Mouse (Mus musculus) embryonic facial prominence, embryonic 14.5 days (tissue): ENCODE results near the gene Gaa. TPM values are rescaled to one million over a fixed set of nuclear protein-coding genes. Genes with fewer than 3 reads are reported as not detected.

Experiments
- ATAC-seq: fragments of 200-750 bp; cut with Nextera tagmentation; 2 replicates; pipeline ENCODE4 v1.8.0; 2017; ENCODE audit warnings: low read depth, moderate number of reproducible peaks, moderate TSS enrichment
- DNase-seq: peaks from one replicate; pipeline ENCODE4 v3.0.0-alpha.2; 2015; ENCODE audit warnings: low spot score
- H3K27ac ChIP-seq: fragments of 300-500 bp; sonication (generic); replicated peaks from 2 replicates; pipeline ENCODE4 v1.5.1; 2014; ENCODE audit warnings: low read depth, mild to moderate bottlenecking, low read length, moderate library complexity
- H3K27me3 ChIP-seq: fragments of 300-500 bp; sonication (generic); replicated peaks from 2 replicates; pipeline ENCODE4 v1.6.1; 2014; ENCODE audit warnings: low read length; ENCODE audit not compliant: control insufficient read depth, insufficient read depth
- H3K36me3 ChIP-seq: fragments of 300-500 bp; sonication (generic); 2 replicates; pipeline ENCODE4 v1.6.1; 2014; ENCODE audit warnings: low read length, mixed read lengths; ENCODE audit not compliant: control insufficient read depth, insufficient read depth
- H3K4me1 ChIP-seq: fragments of 300-500 bp; sonication (generic); 2 replicates; pipeline ENCODE4 v1.6.1; 2014; ENCODE audit warnings: antibody characterized with exemption, low read length; ENCODE audit not compliant: control insufficient read depth, insufficient read depth
- H3K4me2 ChIP-seq: fragments of 300-500 bp; sonication (generic); 2 replicates; pipeline ENCODE4 v1.6.1; 2014; ENCODE audit warnings: low read depth, mild to moderate bottlenecking, low read length, moderate library complexity, mixed read lengths
- H3K4me3 ChIP-seq: fragments of 300-500 bp; sonication (generic); 2 replicates; pipeline ENCODE4 v1.5.1; 2014; ENCODE audit warnings: low read depth, mild to moderate bottlenecking, low read length
- H3K9ac ChIP-seq: fragments of 300-500 bp; sonication (generic); 2 replicates; pipeline ENCODE4 v1.6.1; 2014; ENCODE audit warnings: low read depth, mild to moderate bottlenecking, low read length, moderate library complexity, mixed read lengths
- H3K9me3 ChIP-seq: fragments of 300-500 bp; sonication (generic); 2 replicates; pipeline ENCODE4 v1.6.1; 2016; ENCODE audit warnings: low read length; ENCODE audit not compliant: control insufficient read depth
- WGBS: fragments of 180-500 bp; shearing (Covaris S2); extraction: QIAGEN DNeasy Blood & Tissue Kit; methylation state at CpG from one replicate; pipeline ENCODE4 v1.1.7; 2014; 5-methylcytosine and 5-hydroxymethylcytosine counted together
- polyA plus RNA-seq: library from polyadenylated mRNA; unstranded; fragments of >200 nt; fragmentation: Nextera tagmentation; extraction: Ambion mirVana; gene quantifications from 2 replicates; pipeline ENCODE4 v1.2.1, GENCODE M21; 2014

Gene Gaa
- polyA plus RNA-seq, 1 experiment from 2014 or later = 82.0 TPM

DNA sequence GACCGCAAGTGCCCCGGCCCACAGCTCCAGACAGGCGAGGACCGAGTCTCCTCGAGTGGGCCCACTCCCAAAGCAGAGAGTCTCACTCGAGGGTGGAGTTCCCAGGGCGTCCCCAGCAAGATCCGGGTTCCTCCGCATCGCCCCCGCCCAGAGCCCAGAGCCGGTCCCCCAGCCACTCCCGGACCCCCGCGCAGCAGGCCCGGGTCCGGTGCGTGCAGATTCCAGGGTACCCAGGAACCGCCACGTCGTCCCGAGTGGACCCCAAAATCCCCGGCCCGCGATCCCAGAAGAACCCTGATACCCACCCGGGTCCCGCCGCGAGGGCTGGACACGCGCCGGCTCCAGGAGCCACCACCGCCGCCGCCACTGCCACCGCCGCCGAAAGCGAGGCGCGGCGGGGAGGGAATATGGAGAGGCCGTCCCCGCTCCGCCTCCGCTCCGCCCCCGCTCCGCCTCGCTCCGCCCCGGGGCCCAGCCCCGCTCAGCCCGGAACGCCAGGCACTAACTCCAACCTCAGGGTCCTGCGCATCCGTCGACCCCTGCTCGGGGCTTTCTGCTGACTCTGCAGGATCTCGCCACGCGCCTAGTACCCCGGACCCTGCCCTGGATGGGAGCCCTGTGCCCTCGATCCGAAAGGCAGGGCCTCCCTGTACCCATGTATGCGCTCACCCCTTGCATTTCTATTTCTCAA lies 39.5 kb upstream of the Gaa start, which contains the start of the genes Tbc1d16 and Ccdc40:
TSS of gene Tbc1d16 (minus strand) at position 409 of the 691 bp plus-strand sequence.
TSS of gene Ccdc40 (plus strand) at position 482 of the 691 bp plus-strand sequence.
- H3K9me3 ChIP-seq = no peaks in the 10 kb centered on the region
- H3K36me3 ChIP-seq = no peaks in the 10 kb centered on the region
- DNase-seq (peak; percentile 82), ATAC-seq (peak; percentile 94)
- peak within 1 kb of the TSS; percentile 98 for H3K4me2 ChIP-seq
- H3K9ac ChIP-seq = peak within 1 kb of the TSS; percentile 82
- H3K27me3 ChIP-seq = no peaks in the 10 kb centered on the region
- H3K4me3 ChIP-seq = peak within 1 kb of the TSS; percentile 81
- H3K4me1 ChIP-seq = peaks cover 23% of the 10 kb centered on the region
- peak within 1 kb of the TSS; percentile 25 for H3K27ac ChIP-seq
- under 1% methylated on average over 42 of the region's 66 CpGs for WGBS

DNA sequence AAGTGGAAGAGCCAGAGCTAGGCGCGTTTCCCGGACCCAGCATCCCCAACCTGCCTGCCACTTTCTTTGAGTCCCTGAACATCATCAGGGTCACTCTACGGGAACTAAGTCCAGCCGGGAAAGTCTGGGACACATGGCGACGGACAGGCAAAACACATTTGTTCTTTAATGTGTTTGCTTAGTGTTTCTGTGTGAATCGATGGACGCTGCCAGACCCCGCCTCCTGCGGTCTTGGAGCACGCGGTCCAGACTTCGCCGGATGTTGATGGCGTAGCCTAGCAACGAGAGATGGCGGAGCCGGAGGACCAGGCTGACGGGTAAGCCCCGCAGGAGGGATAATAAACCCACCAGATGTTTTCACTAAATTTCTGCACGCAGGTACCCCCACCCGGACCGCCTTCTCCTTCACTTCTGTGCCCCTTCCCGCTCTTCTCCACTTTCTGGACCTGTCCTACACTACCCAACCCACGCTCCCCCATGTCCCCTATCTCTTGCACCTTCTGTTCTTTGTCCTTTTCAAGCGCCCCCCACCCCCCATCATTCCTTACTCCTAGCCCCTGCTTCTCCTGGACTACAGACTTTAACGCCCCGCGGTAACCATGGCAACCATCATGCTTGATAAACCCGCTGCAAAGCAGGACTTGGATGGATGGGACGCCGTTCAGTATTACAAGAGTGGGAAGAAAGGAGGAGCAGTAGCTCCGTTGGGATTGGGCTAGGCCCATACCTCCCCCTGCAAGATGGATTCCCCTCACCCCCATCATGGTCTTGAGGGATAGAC lies 38.7 kb upstream of the Gaa start:
- ATAC-seq (peak; percentile 90), DNase-seq (peak; percentile 91)
- Histone ChIP-seq H3K9ac (peak overlapping the region; percentile 82), H3K4me3 (peak overlapping the region; percentile 81), H3K27ac (no peak overlapping the region; the same call in 1 of the 2 replicates), H3K4me2 (peak overlapping the region; percentile 98), H3K9me3 (no peaks in the 10 kb centered on the region), H3K4me1 (peaks cover 19% of the 10 kb centered on the region), H3K36me3 (no peaks in the 10 kb centered on the region), H3K27me3 (no peaks in the 10 kb centered on the region)
- WGBS = 2% methylated on average over 33 of the region's 34 CpGs

DNA sequence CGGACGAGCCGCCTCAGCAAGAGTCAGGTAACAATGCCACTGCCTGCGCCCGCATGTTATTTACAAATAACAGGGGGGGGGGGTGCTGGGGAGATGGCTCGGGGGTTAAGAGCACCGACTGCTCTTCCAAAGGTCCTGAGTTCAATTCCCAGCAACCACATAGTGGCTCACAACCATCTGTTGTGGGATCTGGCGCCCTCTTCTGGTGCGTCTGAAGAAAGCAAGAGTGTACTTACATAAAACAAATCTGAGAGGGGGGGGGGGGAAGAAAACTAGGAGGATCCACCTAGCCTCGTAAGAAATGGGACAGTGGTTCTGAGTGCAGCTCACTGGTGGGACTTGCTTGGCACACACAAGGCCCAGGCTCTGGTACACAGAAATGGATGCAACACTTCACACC lies 32.9 kb upstream of the Gaa start:
- 91% methylated on average over 10 of the region's 10 CpGs for WGBS
- Histone ChIP-seq H3K9ac (no peak overlapping the region), H3K4me2 (no peak overlapping the region), H3K4me1 (peaks cover 5% of the 10 kb centered on the region; the same call in 1 of the 2 replicates), H3K4me3 (no peak overlapping the region), H3K36me3 (no peaks in the 10 kb centered on the region), H3K9me3 (no peaks in the 10 kb centered on the region), H3K27me3 (no peaks in the 10 kb centered on the region), H3K27ac (no peak overlapping the region)
- ATAC-seq (no peak), DNase-seq (no peak)

DNA sequence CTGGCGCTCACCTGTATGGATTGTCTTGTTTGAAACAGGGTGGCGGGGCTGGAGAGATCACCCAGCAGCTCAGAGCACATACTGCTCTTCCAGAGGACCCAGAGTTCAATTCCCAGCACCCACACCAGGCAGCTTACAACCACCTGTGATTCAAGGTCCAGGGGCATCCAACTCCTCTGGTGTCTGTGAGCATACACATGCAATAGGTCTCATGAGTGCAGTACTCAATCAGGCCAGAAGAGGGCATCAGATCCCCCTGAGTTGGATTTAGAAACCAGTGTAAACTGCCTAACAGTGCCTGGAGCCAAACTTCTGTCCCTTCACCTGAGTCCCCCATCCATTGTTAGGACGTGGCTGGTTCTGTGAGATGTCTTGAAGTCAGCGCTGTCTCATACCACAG lies 32.1 kb upstream of the Gaa start:
- H3K4me2 ChIP-seq = no peak overlapping the region
- H3K9me3 ChIP-seq = no peaks in the 10 kb centered on the region
- 76% methylated on average over 4 of the region's 4 CpGs for WGBS
- H3K36me3 ChIP-seq = no peaks in the 10 kb centered on the region
- H3K4me1 ChIP-seq = peaks cover 5% of the 10 kb centered on the region; the same call in 1 of the 2 replicates
- H3K27ac ChIP-seq = no peak overlapping the region
- no peak overlapping the region for H3K4me3 ChIP-seq
- no peak for DNase-seq
- no peak for ATAC-seq
- no peak overlapping the region for H3K9ac ChIP-seq
- no peaks in the 10 kb centered on the region for H3K27me3 ChIP-seq

DNA sequence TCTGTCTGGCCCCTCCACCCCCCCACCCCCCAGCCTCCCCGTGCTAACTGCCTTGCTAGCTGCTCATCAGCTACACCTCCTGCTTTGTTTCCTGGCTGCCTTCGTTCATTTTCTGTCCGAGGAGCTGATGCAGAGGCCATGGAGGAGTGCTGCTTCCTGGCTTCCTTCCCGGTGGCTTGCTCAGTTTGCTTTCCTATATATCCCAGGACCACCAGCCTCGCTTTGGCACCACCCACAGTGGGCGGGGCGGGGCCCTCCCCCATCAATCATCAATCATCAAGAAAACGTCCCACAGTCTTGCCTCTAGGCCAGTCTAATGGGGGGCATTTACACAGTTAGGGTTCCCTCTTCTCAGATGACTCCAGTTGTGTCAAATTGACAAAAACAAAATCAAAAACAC lies 31.3 kb upstream of the Gaa start:
- WGBS = 33% methylated on average over 8 of the region's 8 CpGs
- no peak overlapping the region for H3K9ac ChIP-seq
- ATAC-seq (no peak), DNase-seq (no peak)
- H3K4me3 ChIP-seq = no peak overlapping the region
- no peaks in the 10 kb centered on the region for H3K9me3 ChIP-seq
- H3K4me2 ChIP-seq = no peak overlapping the region
- no peak overlapping the region for H3K27ac ChIP-seq
- no peaks in the 10 kb centered on the region for H3K36me3 ChIP-seq
- peaks cover 5% of the 10 kb centered on the region; the same call in 1 of the 2 replicates for H3K4me1 ChIP-seq
- no peaks in the 10 kb centered on the region for H3K27me3 ChIP-seq

DNA sequence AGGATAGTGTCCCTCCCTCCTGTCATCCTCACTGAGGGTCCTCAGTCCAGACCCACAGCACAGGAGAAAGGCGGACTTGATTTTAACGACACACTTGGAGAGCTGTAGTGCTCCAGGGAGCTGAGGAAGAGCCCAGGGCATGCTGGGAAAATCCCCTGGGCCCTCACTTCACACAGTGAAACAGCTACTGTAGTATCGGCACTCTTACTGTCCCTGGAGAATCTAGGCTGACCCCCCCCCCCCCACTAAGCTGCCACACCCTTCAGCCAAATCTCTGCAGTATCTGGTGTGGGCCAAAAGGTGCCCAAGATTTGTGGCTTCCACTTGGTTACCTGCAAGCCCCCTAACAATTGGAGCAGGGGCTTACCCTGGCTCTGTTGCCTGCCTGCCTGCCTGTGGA lies 30.7 kb upstream of the Gaa start:
- DNase-seq = no peak
- no peak for ATAC-seq
- 53% methylated on average over 3 of the region's 3 CpGs for WGBS

DNA sequence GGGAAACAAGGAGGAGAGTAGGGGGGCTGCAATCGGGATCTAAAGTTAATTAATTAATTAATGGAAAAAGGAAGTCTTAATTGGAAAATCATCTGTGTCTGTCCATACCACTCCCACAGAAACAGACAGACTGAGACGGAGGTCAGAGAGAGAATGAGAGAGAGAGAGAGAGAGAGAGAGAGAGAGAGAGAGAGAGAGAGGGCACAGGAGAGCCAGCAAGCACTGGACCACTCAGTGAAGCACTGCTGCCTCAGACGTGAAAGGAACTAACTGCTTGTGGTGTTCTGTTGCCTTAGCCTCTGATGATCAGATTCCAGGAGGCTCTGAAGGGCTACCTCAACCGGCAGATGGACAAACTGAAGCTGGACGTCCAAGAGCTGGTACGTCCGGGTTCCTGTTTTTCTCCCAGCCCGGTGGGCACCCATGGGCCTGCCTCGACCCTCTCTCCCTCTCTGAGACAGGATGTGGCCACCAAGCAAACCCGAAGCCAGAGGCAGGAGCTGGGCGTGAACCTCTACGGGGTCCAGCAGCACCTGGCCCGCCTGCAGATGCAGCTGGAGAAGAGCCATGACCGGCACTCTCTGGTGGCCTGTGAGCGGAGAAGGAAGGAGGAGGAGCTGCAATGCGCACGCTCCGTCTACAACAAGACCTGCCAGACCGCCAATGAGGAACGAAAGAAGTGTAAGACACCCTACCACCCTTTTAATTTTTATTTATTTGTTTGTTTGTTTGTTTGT lies 30.0 kb upstream of the Gaa start:
- Histone ChIP-seq H3K27ac (no peak overlapping the region), H3K27me3 (no peaks in the 10 kb centered on the region), H3K4me2 (peak overlapping the region; percentile 57), H3K4me1 (peaks cover 5% of the 10 kb centered on the region; the same call in 1 of the 2 replicates), H3K9me3 (no peaks in the 10 kb centered on the region), H3K9ac (peak overlapping the region; percentile 40), H3K4me3 (peak overlapping the region; percentile 30), H3K36me3 (no peaks in the 10 kb centered on the region)
- peak; percentile 78 for ATAC-seq
- WGBS = 27% methylated on average over 20 of the region's 20 CpGs
- DNase-seq = no peak

More for the DNA sequence above, 30.7 kb upstream of the Gaa start:
- H3K36me3 ChIP-seq = no peaks in the 10 kb centered on the region
- H3K9me3 ChIP-seq = no peaks in the 10 kb centered on the region
- H3K4me1 ChIP-seq = peaks cover 5% of the 10 kb centered on the region; the same call in 1 of the 2 replicates
- no peak overlapping the region for H3K9ac ChIP-seq
- H3K27me3 ChIP-seq = no peaks in the 10 kb centered on the region
- no peak overlapping the region for H3K27ac ChIP-seq
- H3K4me2 ChIP-seq = no peak overlapping the region
- no peak overlapping the region for H3K4me3 ChIP-seq

DNA sequence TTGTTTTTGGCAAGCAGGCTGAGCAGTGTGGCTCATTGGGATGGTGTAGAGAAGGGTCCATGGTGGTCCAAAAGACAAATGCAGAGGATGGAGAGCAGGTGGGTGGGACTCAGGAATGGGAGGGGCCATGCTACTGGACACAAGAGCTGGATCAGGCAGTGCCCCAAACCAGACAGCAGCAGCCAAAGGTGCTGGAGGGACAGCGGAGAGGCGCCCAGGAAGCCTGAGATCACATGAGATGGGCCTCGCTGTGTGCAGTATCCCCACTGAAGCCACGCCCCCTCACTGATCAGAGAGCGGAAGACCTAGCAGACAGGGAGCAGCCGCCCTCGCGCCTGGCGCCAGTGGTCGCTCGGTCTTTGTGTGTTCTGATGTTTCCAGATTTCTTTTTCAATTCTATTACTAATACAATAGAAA lies 29.4 kb upstream of the Gaa start:
- H3K36me3 ChIP-seq = no peaks in the 10 kb centered on the region
- no peak overlapping the region for H3K27ac ChIP-seq
- peak overlapping the region; percentile 30 for H3K4me3 ChIP-seq
- no peaks in the 10 kb centered on the region for H3K27me3 ChIP-seq
- no peak overlapping the region for H3K9ac ChIP-seq
- ATAC-seq (peak; percentile 53; the same call in 1 of the 2 replicates), DNase-seq (peak; percentile 65)
- WGBS = 17% methylated on average over 11 of the region's 11 CpGs
- no peaks in the 10 kb centered on the region for H3K9me3 ChIP-seq
- peak overlapping the region; percentile 57 for H3K4me2 ChIP-seq
- peaks cover 5% of the 10 kb centered on the region; the same call in 1 of the 2 replicates for H3K4me1 ChIP-seq
